Mouse (Mus musculus) 416B (cell line): ENCODE data around the gene Afm.

Source experiments
- DNase-seq: peaks from one replicate; pipeline ENCODE4 v3.0.0; 2011; ENCODE audit warnings: low read depth

Afm gene

DNA sequence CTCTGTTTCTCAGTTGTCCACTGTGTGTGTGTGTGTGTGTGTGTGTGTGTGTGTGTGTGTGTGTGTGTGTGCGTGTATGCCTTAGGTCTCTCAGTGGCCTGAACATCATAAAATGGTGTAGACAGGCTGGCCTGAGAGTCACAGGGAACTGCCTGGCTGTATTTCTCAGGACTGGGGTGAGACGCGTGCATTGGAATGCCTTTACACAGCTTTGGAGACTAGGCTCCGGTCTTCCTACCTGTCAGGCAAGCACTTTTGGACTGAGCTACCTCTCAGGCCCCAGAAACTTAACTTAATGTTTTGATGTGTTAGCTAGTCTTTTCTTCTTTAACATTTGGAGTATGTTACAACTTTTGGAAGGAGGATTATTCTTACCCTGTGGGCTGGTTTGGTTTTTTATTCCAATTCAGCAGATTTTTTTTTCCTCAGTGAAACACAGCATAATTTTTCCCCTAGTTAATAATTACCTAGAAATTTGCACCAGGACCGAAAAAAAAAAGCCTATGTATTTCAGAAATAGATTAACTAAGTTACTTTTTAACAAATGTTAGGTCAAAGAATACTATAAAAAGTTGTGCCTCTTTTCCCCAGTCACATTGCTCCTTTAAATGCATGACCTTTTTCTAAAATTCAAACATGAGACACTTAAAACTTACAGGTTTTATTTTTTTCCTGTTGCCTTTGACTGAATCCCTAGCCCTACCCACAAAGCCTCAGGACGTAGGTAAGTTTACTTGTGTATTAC is at the start of gene Afm:
Afm (plus strand) TSS at position 577 of the 745 bp plus-strand sequence.
- no peak for DNase-seq

DNA sequence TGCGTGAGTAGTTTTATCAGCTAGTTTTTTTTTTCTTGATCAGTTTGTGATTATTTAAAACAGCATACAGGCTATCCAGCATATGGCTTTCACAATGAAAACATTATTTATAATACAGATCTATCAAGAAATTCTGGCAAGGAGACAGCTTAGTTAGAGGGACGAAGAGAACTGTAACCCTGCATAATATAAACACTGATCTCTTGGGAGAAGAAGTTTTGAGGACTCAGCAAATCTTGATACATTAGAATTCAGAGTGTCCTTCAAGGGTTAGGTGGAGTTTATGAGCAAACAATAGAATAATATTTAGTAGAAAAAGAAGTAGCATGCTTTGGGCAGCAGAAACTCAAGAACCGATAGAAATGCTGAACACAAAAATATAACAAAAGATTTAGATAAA is 47.9 kb upstream of the Afm start:
- DNase-seq, result no peak

DNA sequence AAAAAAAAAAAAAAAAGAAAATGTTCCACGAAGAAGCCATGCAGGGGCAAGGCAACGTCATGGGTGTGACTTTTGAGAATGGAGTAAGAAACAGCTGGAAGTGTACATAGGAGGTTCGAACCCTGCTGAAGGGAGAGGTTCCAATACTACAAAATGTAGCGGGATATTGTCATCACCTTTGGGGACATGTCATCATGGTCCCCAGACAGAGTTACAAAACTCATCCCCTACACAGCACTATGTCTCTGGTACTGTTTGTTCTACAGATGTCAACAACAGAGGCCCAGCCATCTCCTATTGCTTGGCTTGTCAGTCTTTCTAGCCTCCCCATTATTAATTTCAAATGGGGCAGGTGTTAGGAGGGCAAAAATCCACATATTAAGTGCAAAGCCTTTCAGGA is 44.8 kb upstream of the Afm start:
- DNase-seq, result no peak

DNA sequence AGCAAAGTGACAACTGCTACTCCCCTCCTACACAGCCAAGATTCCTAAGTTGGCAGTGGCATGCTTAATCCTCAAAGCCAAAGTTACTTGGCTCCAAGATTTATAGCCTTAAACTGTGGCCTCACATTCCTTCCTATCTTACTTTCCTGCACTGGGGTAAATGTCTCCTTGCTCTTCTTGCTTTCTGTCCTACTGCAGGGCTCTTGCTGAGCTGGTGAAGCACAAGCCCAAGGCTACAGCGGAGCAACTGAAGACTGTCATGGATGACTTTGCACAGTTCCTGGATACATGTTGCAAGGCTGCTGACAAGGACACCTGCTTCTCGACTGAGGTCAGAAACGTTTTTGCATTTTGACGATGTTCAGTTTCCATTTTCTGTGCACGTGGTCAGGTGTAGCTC is 44.4 kb upstream of the Afm start:
- DNase-seq, result no peak

DNA sequence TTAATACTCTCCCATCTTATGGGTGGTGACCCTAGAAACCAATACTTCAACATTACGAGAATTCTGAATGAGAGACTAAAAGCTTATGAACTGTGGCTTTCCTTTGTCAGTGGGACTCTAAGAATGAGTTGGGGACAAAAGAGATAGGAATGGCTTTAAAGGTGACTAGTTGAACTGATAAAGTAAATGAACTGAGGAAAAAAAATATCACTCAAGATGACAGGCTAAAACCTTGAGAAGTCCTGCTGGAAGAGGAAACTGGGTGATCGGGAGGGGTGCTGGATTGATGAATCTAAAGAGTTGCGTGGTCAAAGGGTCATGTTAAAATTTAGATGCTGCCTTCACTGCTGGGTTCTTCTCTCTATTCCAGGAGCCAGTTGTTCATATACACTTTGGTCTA is 42.0 kb upstream of the Afm start:
- no peak for DNase-seq

DNA sequence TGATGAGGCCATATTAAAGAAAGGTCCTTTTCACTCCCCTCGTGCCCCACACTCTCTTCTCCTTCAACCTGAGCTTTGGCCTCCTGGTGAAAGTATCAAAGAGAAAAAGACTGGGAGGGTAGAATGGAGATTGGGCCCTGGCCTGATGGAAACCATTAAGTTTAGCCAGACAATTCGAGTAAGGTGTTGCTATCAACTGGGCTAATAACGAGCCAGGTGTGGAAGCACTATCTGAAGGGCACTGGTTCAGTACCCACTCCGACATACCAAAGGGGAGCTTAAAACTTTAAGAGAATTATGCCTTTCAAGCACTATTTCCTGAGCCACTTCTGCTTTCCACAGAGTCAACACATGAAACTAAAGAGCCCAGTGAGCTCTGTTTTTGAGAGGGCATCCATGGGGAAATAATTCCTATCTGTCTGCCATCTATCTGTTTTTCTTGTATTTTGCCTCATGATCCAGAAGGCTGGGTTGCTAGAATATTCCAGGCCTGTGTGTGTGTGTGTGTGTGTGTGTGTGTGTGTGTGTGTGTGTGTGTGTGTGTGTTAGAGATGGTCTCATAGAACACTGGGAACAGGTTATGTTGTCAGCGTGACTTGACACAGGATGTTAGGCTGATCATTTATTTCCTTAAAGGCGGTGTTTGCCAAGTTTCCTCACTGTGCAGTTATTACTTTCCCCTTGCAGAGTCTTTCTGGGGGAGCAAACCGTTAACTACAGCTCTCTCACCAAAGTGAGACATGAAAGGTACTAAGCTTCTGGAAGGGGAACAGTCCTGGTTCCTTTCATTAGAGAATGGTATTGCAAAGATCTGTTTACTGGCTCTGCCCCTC is 41.2 kb upstream of the Afm start:
- DNase-seq, result no peak

DNA sequence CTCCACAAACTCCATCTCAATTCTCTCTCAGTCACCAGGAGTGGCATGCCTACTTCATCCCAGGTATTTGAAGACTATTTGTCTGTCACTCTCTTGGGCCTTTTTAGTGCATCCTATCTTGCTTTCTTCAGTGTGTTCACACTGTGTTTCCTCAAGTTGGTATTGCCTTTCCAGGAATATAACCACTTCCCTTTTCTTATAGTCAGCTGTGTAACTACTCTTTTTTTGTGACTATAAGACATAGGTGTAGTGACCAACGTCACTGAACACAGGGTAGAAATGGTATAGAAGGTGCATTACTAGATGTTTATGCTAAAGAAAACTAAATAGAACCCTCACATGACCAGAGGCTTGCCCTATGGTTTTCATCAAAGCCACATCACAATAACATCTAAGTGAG is 39.8 kb upstream of the Afm start:
- peak; percentile 11 for DNase-seq

DNA sequence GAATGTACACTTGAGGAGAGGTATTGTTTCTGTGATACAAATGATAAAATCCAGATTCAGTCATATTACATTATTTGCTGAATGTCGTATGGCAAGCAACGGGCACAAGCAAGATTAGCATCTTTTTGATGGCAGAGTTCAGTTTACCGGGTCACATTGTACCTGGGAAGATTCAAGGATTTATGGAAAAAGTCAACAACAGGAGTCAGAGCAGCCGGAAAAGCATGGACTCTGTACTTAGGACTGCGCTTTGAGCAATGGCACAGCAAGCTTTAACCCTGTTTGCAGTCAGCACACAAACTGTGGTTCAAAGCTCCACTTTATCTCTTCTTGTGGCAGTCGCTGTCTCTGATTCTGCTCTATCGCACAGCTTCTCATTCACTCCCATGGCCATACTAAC is 33.1 kb upstream of the Afm start:
- no peak for DNase-seq

DNA sequence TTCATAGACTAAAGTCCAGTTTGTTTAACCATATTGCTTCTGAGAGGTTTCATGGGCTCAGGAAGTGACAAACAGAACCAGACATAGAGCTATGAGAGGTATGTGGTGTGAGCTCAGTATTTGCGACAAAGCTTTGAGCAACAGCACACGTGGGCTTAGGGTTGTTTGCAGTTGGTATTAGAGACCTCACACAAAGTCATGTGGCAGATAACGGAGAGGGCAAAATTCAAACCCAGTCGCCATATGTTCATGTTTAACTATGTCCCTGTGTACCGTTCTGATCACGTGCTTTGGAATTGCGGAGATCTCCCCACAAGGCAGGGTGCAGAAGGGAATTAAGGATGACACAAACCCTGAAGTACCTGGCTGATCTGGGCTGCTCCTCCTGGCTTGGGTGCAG is 30.4 kb upstream of the Afm start:
- no peak for DNase-seq

DNA sequence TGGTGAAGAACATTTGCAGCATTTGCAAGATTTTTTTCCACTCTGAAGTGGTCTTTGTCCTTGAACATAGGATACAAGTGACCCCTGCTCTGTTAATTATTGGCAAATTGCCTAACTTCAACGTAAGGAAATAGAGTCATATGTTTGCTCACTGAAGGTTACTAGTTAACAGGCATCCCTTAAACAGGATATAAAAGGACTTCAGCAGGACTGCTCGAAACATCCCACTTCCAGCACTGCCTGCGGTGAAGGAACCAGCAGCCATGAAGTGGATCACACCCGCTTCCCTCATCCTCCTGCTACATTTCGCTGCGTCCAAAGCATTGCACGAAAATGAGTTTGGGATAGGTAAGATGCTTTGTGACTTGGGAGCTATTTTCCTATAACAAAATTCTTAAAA is 28.2 kb upstream of the Afm start, which contains the start of gene Afp:
Afp (plus strand) TSS at position 220 of the 400 bp plus-strand sequence.
- no peak for DNase-seq

DNA sequence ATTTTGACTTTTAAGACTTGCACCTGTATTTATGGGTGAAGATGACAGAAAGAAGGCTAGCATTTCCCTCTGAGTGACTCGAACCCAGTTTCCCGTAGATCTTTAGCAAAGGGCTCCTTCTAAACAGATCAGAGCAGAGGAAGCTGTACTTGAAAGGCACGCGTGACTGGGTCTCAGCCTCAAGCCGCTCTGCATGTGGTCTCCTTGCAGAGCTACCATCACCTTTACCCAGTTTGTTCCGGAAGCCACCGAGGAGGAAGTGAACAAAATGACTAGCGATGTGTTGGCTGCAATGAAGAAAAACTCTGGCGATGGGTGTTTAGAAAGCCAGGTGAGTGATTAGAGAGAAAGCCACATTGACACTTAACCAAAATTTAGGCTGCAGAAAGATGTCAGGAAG is 26.3 kb upstream of the Afm start:
- no peak for DNase-seq

DNA sequence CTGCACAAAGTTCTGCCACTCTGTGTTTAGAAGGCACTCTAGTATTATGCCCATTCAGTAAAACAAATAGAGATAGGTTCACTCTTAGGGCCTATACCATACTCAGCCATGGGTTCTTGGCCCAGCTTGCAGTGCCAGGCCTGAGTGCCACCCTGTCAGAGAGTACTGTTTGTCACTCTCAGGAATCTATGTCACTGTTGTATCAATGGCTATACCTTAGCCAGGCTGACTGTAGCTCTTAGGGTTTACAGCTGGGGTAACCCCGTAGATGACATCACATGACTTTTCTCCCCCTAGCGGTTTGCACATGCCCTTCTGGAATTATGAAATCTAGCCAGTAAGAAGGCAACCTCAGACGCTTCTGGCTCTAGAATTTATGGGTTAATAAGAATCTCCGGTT is 24.4 kb upstream of the Afm start:
- DNase-seq, result no peak

DNA sequence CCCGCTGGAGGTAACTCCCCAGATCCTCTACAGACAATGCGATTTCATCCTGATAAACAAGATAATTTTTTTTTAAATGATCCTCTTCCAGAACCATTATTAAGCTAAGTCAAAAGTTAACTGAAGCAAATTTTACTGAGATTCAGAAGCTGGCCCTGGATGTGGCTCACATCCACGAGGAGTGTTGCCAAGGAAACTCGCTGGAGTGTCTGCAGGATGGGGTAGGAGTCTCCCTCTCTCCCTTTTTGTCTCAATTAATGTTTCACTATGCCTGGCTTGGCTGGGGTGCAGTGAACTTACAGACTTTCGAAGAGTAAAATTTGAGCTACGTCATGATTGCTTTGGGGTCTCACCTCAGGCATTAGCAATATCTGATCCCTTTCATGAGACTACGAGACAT is 19.2 kb upstream of the Afm start:
- no peak for DNase-seq

DNA sequence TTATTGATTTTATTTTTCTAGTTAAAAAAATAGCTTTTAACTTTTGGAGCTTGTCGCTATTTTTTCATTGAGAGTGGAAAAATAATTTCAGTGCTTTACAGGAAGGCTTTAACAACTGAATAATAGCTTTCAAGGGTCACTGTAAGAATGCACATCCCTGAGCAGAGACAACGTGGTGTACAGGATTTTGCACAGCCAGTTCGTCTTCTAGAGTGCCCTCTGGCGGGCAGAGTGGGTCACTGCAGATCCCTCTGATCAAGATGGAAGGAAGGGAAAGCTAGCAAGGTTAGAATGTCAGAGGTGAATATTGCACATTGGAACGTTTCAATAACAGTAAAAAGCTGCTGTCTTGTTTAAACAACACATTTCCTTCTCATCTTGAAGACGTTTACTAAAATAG is 18.0 kb upstream of the Afm start:
- DNase-seq, result peak; percentile 75

DNA sequence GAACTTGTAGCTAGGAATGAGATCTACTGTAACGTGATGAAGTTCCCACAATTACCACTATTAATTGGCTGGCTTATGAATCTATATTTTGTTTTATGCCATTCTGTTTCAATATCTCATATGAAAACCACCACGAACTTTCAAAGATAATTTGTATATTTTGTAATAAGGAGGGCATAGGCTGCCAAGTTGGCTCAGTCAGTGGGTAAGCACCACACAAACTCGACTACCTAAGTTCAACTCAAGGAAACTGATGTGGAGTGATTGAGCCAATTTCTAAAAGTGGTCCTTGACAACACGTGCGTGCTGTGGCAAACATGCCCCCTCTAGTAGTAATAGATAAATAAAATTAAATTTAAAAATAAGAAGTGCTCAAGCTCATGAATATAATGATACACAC is 17.0 kb upstream of the Afm start:
- DNase-seq, result no peak

DNA sequence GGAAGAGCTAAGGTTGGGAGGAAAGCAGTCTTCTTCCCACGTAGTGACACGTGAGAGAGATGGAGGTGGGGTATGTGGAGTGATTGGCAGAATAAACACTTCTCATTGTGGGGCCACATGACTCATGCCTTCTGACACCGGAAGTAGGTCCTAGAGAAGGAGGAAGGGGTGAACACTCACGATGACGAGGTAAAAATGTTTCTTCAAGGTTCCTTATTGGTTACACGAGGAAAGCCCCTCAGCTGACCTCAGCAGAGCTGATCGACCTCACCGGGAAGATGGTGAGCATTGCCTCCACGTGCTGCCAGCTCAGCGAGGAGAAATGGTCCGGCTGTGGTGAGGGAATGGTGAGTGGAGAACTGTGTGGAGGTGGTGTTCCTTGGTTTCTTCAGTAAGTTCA is 14.0 kb upstream of the Afm start:
- DNase-seq, result peak; percentile 92

DNA sequence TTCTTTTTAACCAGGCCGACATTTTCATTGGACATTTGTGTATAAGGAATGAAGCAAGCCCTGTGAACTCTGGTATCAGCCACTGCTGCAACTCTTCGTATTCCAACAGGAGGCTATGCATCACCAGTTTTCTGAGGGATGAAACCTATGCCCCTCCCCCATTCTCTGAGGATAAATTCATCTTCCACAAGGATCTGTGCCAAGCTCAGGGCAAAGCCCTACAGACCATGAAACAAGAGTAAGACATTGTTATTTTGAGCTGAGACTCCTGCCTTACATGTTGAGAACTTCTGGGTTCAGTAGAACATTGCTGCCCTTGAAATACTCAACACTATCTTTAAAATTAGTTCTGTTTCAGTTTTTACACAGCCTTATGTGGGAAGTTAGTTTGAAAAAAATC is 12.2 kb upstream of the Afm start:
- DNase-seq, result no peak

DNA sequence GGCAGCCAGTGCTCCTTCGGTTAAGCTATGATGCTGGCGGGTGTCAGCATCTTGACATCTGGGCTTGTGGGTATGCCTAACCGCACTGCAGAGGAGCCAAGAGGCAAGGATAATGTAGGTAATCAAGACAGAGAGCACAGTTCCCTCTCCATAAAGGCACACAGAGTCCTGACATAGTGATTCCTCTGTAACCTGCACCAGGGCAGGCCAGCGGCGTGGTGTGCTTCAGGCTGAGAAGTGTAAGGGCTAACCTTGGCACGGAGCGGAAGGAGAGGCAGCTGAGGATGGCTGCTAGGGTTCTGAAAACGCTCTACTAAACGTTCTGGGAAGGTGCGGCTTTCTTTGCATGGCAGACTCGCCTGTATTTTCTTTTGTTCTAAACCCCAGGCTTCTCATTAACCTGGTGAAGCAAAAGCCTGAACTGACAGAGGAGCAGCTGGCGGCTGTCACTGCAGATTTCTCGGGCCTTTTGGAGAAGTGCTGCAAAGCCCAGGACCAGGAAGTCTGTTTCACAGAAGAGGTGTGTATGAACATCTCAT is 11.3 kb upstream of the Afm start:
- no peak for DNase-seq

DNA sequence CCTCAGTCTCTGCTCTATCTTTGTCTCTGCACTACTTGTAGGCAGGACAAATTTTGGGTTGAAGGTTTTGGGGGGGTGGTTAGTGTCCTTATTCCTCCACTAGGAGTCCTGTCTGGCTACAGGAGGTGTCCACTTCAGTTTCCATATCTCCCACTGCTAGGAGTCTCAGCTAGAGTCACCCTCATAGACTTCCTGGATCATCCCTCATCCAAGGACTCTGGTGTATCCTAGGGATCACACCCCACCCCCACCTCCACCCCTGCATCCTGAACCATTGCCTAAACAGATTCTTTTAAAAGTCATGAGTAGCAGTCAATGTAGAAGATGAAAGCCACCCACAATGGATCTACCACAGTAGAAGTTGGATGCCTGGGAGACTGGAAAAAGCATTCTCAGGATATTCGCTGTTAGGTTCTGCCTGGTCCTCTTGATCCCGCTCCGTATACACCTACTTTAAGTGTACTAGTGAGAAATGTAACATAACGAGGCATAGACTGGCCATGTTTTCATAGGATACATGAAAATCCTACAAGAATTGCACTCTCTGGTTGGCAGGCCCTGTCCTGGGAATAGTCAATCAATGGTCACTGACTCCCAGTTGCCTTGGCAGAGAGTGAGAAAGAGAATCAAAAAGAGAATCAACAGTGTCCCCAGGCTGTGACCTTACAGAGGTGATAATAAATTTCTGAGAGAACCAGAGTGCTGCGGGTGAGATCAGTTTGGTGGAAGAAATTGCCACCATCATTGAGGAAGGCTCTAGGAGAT is 8.7 kb upstream of the Afm start:
- DNase-seq, result no peak

DNA sequence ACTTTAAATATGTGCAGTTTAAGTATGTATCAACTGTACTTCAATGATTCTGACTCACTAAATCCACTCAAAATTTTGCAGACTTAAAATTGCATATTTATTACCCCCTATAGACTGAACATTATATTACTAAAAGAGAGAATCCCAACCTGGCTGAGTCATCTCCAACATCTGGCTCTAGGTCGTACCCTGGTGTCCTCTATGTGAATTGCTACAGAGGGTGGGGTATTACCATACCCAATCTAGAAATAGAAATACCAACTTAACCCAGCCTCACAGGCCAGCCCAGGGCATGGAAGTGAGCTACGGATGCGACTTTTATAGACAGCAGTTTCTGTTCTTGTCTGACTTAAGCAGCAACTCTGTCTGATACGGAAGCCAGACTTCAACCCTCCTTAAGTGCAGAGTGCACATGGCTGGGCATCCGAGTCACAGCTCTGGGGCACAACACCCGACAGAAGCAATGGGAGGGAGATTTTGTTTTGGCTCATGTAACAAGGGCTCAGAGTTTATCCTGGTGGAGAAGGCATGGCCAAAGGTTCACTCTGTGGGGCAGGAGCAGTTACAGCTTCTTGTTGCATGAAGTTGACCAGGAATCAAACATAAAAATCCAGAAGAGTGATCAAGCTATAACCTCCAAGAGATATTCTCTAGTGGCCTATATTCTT is 6.3 kb upstream of the Afm start:
- DNase-seq, result peak; percentile 19

DNA sequence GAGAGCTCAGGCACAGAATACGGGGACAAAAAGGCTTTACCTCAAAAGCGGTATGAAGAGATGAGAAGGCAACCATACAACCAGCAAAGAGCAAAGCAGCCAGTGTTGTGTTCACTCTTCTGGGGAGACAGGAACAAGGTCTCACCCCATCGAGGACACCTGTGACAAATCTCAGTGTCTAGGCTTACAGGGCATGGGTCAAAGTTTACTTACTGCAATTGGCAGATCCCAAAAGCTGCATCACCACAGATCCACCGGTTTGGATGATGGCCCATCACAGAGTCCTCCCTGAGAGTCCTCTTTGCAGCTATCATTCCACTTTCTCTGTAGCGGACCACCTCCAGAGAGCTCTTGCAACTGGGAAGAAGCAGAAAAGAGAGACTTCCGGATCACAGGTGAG is 3.2 kb upstream of the Afm start:
- DNase-seq, result no peak

DNA sequence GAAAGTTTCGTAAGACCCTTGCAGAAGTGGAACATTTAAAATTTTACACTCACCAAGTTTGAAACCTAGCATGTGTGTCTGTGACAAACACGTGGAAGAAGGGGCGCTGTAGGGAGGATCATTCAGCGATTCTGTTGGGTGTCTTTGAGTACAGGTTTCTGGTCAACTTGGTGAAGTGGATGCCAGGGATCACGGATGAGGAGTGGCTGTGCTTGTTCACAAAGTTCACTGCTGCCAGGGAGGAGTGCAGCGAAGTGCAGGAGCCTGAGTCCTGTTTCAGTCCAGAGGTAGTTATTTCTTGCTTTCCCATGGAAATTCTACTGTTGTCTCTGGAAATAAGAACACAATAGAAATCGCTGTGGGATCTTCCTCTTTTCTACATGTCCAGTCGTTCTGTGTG is 32.5 kb downstream of the Afm start:
- no peak for DNase-seq
